Mouse (Mus musculus): ENCODE measurements at regions not wholly inside any gene's neighbourhood (a gene's known extent, or its start where the extent isn't known, plus 50 kb on each side); places are given as distances from the start of the nearest gene placed in this dataset.

GRCm38 (mm10) chr13:60527806-60528205 lies 73.9 kb upstream of the Dapk1 start:
- Histone ChIP-seq H3K4me3 (ENCODE audit: insufficient read depth, low read depth, low read length) (no peak overlapping the region), H3K4me1 (ENCODE audit: control insufficient read depth, insufficient read depth, low read length) (peaks cover 13% of the 10 kb centered on the region), H3K27me3 (replicated peaks; ENCODE audit: control insufficient read depth, insufficient read depth, low read length) (no peaks in the 10 kb centered on the region), H3K36me3 (ENCODE audit: control insufficient read depth, insufficient read depth, low read length) (no peaks in the 10 kb centered on the region), H3K27ac (ENCODE audit: insufficient read depth, low read depth, low read length) (0 out of 2 replicates have a peak overlapping the region, but pooled peaks have one; percentile 41)
- no peak for DNase-seq
- WGBS = 94% methylated on average over 2 of the region's 2 CpGs
- TF ChIP-seq CTCF (conservative IDR thresholded peaks at IDR 0.05; ENCODE audit: insufficient read depth, insufficient read length, low read depth, low read length) = no peak

GRCm38 (mm10) chr13:60528819-60529218 lies 72.9 kb upstream of the Dapk1 start:
- WGBS = 29% methylated on average over 1 of the region's 1 CpGs
- H3K4me3 ChIP-seq (ENCODE audit: insufficient read depth, low read depth, low read length) = no peak overlapping the region
- no peak for TF ChIP-seq POLR2A (IDR thresholded peaks at IDR 0.05; ENCODE audit: low read depth, low read length)
- TF ChIP-seq CTCF (conservative IDR thresholded peaks at IDR 0.05; ENCODE audit: insufficient read depth, insufficient read length, low read depth, low read length) = no peak
- H3K36me3 ChIP-seq (ENCODE audit: control insufficient read depth, insufficient read depth, low read length) = no peaks in the 10 kb centered on the region
- peak overlapping the region; percentile 91 for H3K27ac ChIP-seq (ENCODE audit: insufficient read depth, low read depth, low read length)
- peaks cover 13% of the 10 kb centered on the region for H3K4me1 ChIP-seq (ENCODE audit: control insufficient read depth, insufficient read depth, low read length)
- no peaks in the 10 kb centered on the region for H3K27me3 ChIP-seq (replicated peaks; ENCODE audit: control insufficient read depth, insufficient read depth, low read length)
- peak; percentile 85 for DNase-seq

GRCm38 (mm10) chr13:60529381-60530069 lies 72.2 kb upstream of the Dapk1 start:
- WGBS = 13% methylated on average over 6 of the region's 6 CpGs

GRCm38 (mm10) chr13:60533871-60534427 lies 67.8 kb upstream of the Dapk1 start:
- Histone ChIP-seq H3K27ac (ENCODE audit: insufficient read depth, low read depth, low read length) (no peak overlapping the region), H3K4me1 (ENCODE audit: control insufficient read depth, insufficient read depth, low read length) (peaks cover 7% of the 10 kb centered on the region), H3K27me3 (replicated peaks; ENCODE audit: control insufficient read depth, insufficient read depth, low read length) (no peaks in the 10 kb centered on the region), H3K4me3 (ENCODE audit: insufficient read depth, low read depth, low read length) (no peak overlapping the region), H3K36me3 (ENCODE audit: control insufficient read depth, insufficient read depth, low read length) (no peaks in the 10 kb centered on the region)
- WGBS = 50% methylated on average over 8 of the region's 8 CpGs
- TF ChIP-seq POLR2A (IDR thresholded peaks at IDR 0.05; ENCODE audit: low read depth, low read length) = no peak
- TF ChIP-seq CTCF (conservative IDR thresholded peaks at IDR 0.05; ENCODE audit: insufficient read depth, insufficient read length, low read depth, low read length) = no peak
- DNase-seq = peak; percentile 52

More at GRCm38 (mm10) chr13:60529381-60530069, 72.2 kb upstream of the Dapk1 start:
- peak overlapping the region; percentile 91 for H3K27ac ChIP-seq (ENCODE audit: insufficient read depth, low read depth, low read length)
- TF ChIP-seq POLR2A (IDR thresholded peaks at IDR 0.05; ENCODE audit: low read depth, low read length) (no peak), CTCF (conservative IDR thresholded peaks at IDR 0.05; ENCODE audit: insufficient read depth, insufficient read length, low read depth, low read length) (no peak)
- H3K4me1 ChIP-seq (ENCODE audit: control insufficient read depth, insufficient read depth, low read length) = peaks cover 13% of the 10 kb centered on the region
- no peak overlapping the region for H3K4me3 ChIP-seq (ENCODE audit: insufficient read depth, low read depth, low read length)
- H3K36me3 ChIP-seq (ENCODE audit: control insufficient read depth, insufficient read depth, low read length) = no peaks in the 10 kb centered on the region
- peak; percentile 89 for DNase-seq
- H3K27me3 ChIP-seq (replicated peaks; ENCODE audit: control insufficient read depth, insufficient read depth, low read length) = no peaks in the 10 kb centered on the region

GRCm38 (mm10) chr13:60534501-60534900 lies 67.2 kb upstream of the Dapk1 start:
- Histone ChIP-seq H3K4me1 (ENCODE audit: control insufficient read depth, insufficient read depth, low read length) (peaks cover 2% of the 10 kb centered on the region; the same call in 1 of the 2 replicates), H3K27ac (ENCODE audit: insufficient read depth, low read depth, low read length) (no peak overlapping the region), H3K4me3 (ENCODE audit: insufficient read depth, low read depth, low read length) (no peak overlapping the region), H3K27me3 (replicated peaks; ENCODE audit: control insufficient read depth, insufficient read depth, low read length) (no peaks in the 10 kb centered on the region), H3K36me3 (ENCODE audit: control insufficient read depth, insufficient read depth, low read length) (no peaks in the 10 kb centered on the region)
- no peak for DNase-seq
- 72% methylated on average over 3 of the region's 3 CpGs for WGBS
- TF ChIP-seq POLR2A (IDR thresholded peaks at IDR 0.05; ENCODE audit: low read depth, low read length) = no peak
- TF ChIP-seq CTCF (conservative IDR thresholded peaks at IDR 0.05; ENCODE audit: insufficient read depth, insufficient read length, low read depth, low read length) = no peak

GRCm38 (mm10) chr13:60535045-60535444 lies 66.7 kb upstream of the Dapk1 start:
- H3K4me1 ChIP-seq (ENCODE audit: control insufficient read depth, insufficient read depth, low read length) = peaks cover under 1% of the 10 kb centered on the region; the same call in 1 of the 2 replicates
- H3K27me3 ChIP-seq (replicated peaks; ENCODE audit: control insufficient read depth, insufficient read depth, low read length) = no peaks in the 10 kb centered on the region
- DNase-seq = no peak
- no peak overlapping the region for H3K27ac ChIP-seq (ENCODE audit: insufficient read depth, low read depth, low read length)
- 73% methylated on average over 7 of the region's 7 CpGs for WGBS
- no peaks in the 10 kb centered on the region for H3K36me3 ChIP-seq (ENCODE audit: control insufficient read depth, insufficient read depth, low read length)
- no peak for TF ChIP-seq CTCF (conservative IDR thresholded peaks at IDR 0.05; ENCODE audit: insufficient read depth, insufficient read length, low read depth, low read length)
- TF ChIP-seq POLR2A (IDR thresholded peaks at IDR 0.05; ENCODE audit: low read depth, low read length) = no peak
- H3K4me3 ChIP-seq (ENCODE audit: insufficient read depth, low read depth, low read length) = no peak overlapping the region

GRCm38 (mm10) chr13:60536725-60537124 lies 65.0 kb upstream of the Dapk1 start:
- Histone ChIP-seq H3K27me3 (replicated peaks; ENCODE audit: control insufficient read depth, insufficient read depth, low read length) (no peaks in the 10 kb centered on the region), H3K27ac (ENCODE audit: insufficient read depth, low read depth, low read length) (no peak overlapping the region), H3K4me1 (ENCODE audit: control insufficient read depth, insufficient read depth, low read length) (no peaks in the 10 kb centered on the region; the same call in 1 of the 2 replicates), H3K36me3 (ENCODE audit: control insufficient read depth, insufficient read depth, low read length) (no peaks in the 10 kb centered on the region), H3K4me3 (ENCODE audit: insufficient read depth, low read depth, low read length) (no peak overlapping the region)
- WGBS = 93% methylated on average over 5 of the region's 5 CpGs
- no peak for TF ChIP-seq CTCF (conservative IDR thresholded peaks at IDR 0.05; ENCODE audit: insufficient read depth, insufficient read length, low read depth, low read length)
- no peak for TF ChIP-seq POLR2A (IDR thresholded peaks at IDR 0.05; ENCODE audit: low read depth, low read length)
- no peak for DNase-seq

Measured in kidney, adult 2 months (tissue).